Mouse (Mus musculus) adrenal gland, postnatal 25 days (tissue): ENCODE data around the gene Ugt1a8. TPM values are rescaled to one million over a fixed set of nuclear protein-coding genes. Genes with fewer than 3 reads are reported as not detected.

Source experiments
- DNase-seq: peaks from one replicate; pipeline ENCODE4 v3.0.0; 2021; ENCODE audit warnings: mixed read lengths
- total RNA-seq: library from RNA; stranded (reverse); gene quantifications from 2 replicates; pipeline ENCODE4 v1.2.3, GENCODE M21; 2021

Ugt1a8 gene
- total RNA-seq, 1 experiment from 2014 or later, result not detected

DNA sequence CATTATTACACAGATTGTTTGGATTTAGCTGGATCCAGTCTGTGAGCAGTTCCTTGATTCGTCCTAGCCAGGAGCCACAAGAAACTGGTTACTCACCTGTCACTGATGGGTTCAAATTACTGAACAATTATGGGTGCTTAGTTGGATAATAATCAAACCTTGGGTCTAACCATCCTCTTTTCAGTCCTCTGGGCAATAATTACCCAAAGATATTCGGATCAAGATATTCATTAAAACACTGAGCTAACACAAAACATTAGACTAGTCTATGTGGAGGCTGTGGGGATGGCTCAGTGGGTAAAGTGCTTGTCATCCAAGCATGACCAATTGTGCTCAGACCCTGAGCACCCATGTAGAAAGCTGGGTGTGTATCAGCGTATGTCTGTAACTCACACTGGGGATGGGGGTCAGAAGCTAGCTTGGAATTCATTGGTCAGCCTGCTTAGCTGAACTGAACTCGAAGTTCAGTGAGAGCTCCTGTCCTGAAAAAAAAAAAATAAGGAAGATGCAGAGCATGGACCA lies 148.3 kb downstream of the Ugt1a8 start:
- no peak for DNase-seq

- no peak for DNase-seq
Observed at GRCm38 (mm10) chr1:88237311-88237710, 149.7 kb downstream of the Ugt1a8 start.

- no peak for DNase-seq
Observed at GRCm38 (mm10) chr1:88238771-88239170, 151.2 kb downstream of the Ugt1a8 start.

DNA sequence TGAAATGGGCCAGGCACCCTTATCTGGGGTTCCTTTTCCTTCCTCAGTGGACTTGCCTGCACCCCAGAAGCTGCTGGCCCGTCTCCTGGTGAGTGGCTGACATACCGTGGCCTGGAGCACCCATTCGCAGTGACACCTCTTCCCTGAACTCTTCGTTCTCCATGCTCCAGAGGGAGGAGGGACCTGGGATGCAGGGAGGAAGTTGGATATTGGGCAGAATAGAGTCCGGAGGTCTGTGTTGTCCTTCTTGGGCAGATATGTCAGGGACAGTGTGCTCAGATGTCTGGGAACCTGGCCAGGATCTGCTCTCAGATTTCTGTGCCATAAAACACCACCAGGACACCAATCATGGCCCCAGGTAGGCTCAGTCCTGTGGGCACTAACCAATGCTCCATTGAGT lies 152.5 kb downstream of the Ugt1a8 start:
- no peak for DNase-seq

DNA sequence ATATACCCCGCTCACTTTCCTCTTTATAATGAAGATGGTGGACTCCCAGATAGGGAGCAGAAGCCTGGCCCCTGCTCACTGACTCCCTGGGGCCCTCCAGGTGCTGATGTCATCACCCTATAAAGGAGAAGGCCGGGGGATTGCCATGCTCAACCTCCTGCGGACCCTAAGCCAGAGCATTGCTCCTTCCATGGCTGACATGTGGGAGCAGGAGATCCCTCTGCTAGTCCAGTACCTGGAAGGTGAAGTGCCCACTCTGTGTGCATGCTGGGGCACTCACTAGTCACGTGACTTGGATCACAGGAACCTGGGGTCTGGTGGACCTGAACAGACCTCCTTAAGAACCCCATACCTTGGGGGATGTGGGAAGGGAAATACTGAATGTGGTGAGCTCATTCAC lies 153.0 kb downstream of the Ugt1a8 start:
- no peak for DNase-seq

- no peak for DNase-seq
Observed at GRCm38 (mm10) chr1:88243861-88244260, 156.2 kb downstream of the Ugt1a8 start.

GRCm38 (mm10) chr1:88245881-88246280 lies 158.3 kb downstream of the Ugt1a8 start:
- no peak for DNase-seq

DNA sequence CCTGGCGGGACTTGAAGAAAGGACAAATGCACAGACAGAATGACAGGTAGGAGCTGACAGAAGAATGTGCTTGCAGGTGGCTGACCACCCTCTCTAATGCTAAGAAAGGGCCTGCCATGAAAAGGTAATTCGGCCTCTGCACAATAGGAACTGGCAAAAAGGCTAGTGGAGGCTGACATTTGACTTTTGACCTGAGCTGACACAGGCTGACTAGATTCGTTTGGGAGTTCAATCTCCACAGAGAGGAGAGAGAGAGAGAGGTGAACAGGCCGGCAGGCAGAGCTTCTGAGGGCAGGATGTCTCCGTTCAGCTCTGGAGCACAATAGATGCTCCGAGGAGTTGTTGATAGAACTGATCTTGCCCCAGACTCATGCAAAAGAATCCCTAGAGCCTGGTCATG lies 158.8 kb downstream of the Ugt1a8 start:
- no peak for DNase-seq

DNA sequence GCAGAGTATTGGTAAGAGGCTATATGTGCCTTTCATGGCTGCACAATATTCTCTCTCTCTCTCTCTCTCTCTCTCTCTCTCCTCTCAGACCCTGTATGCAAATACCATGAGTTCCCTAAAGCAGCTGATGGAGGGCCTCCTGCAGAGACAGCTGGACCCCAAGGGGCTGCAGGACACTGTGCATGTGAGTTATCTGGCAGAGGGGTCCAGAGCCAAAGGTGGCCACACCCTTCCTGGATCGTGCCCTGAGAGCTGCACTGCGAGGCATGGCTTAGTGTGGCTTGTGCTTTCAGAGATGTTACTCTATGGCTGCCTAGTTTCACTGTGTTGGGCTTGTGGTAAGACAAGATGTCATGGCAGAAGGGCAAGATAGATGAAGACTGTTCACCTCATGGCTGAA lies 160.0 kb downstream of the Ugt1a8 start:
- DNase-seq, result no peak

DNA sequence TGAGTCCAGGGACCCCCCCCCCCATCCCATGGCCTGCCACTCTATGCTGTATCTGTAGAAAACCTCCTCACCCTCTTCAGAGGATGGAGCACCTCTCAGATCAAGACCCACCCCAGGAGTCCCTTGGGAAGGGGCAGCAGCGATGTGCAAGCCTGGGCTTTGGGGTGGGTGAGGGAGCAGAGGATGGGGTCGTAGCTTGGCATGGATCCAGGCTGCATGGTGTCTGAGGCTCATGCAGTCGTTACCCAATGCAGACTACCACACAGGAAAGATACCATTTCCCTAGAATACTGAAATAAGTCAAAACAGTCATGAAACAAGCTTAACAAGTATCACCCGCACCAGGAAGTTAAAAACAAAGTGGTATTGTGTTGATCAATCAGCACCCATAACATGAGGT lies 161.0 kb downstream of the Ugt1a8 start:
- no peak for DNase-seq

DNA sequence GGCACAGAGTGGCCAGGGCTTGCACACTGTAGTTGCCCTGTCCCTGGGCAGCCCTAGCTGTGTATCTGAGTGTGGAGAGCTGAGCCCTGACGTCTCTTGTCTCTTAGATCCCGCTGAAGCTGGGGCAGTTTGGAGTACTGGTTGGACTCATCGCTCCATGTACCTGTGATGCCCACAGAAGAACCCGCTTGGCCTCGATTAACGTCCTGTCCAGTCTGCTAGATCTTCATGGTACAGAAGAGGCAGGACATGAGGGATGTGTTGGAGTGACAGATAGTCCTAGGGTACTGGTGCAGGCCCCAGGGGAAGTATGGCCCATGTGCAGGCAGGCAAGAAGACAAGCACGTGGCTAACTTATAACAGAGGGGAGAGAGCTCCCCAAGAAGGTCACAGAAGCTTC lies 162.0 kb downstream of the Ugt1a8 start:
- DNase-seq, result no peak

DNA sequence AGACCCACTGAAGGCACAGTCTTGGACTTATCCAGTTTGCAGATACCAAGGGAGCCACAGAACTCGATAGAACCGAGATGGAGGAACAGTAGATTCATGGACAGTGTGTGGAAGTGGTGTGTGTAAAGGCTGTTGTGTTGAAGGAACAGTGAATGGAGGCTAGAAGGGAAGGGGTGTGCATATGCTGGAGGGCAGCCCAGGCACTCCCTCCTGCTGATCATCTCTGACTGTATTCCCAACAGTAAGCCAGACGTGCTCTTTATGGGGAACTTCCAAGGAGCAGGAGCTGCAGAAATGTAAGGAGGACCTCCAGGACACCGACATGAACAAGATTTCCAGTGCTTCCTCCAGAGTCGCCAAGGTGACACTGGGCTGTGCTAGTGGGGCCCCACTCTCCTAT lies 162.4 kb downstream of the Ugt1a8 start:
- no peak for DNase-seq

- no peak for DNase-seq
Observed at GRCm38 (mm10) chr1:88253106-88253505, 165.5 kb downstream of the Ugt1a8 start.

DNA sequence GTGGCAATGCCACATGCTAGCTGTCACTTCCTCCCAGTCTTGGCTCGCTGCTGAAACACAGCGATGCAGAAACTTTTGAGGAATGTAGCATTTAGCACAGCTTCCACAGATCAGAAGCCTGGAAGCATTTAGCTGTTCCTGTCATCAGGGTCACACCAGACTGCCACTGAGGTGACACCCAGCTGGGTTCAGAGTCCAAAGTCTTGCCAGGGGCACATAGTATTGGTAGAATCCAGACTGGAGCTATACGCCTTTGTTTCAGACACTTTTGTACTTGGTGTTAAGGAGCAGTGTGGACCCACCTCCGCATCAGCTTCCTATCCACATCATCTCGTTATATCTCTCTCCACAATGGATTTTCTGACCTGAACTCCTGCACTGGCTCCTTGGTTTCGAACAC lies 165.9 kb downstream of the Ugt1a8 start:
- no peak for DNase-seq

GRCm38 (mm10) chr1:88254793-88255465 lies 167.3 kb downstream of the Ugt1a8 start:
- no peak for DNase-seq

DNA sequence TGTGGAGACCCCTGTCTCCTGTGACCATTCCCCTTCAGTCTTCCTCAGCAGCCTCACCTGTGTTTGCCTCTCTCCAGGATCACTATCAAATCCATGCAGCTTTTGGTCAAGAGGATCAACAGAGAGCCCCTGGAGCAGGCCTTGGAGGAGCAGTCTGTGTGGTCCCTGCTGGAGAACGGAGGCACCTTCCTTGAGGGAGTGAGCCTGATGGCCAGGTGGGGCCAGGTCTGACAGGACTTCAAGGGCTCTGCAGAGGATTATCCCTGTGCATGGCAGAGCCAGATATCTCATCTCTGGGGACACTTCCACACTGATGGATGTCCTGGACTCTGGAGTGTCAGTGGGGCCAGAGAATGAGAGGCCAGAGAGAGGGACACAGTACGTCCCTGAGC lies 167.8 kb downstream of the Ugt1a8 start:
- no peak for DNase-seq

DNA sequence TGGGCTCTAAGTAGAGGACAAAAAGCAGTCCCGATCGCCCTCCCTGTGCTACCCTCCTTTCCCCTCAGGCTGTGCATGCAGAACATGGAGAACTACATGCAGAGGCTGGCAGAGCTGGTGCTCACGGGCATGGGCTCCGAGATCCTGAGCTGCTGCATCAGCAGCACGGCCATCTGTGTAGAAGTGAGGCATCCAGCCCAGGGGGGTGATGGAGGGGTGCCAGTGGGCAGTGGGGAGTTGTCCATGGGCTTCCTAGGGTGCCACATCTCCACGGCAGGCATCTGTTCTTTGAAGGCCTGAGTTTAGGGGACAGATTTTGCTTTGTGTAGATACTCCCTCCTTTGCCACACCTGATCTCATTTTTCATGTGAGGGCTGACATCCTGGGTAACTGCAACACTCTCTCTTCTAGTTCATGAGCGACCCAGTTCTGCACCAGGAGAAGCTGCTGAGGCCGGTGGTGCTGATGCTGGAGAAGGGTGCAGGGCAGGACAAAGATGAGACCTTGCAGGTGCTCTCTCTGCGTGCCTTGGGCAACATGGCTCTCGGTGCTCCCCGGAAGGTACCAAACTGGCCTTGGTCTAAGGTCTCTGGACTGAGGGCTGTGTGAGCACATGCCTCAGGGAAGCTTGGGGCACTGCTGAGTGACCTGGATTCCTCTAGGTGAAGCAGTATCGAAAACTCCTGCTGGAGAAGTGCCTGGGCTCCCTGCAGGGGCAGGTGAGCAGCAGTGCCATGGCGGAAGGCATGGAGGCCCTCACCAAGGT lies 168.6 kb downstream of the Ugt1a8 start:
- no peak for DNase-seq

- no peak for DNase-seq
Observed at GRCm38 (mm10) chr1:88256886-88257663, 169.5 kb downstream of the Ugt1a8 start.

DNA sequence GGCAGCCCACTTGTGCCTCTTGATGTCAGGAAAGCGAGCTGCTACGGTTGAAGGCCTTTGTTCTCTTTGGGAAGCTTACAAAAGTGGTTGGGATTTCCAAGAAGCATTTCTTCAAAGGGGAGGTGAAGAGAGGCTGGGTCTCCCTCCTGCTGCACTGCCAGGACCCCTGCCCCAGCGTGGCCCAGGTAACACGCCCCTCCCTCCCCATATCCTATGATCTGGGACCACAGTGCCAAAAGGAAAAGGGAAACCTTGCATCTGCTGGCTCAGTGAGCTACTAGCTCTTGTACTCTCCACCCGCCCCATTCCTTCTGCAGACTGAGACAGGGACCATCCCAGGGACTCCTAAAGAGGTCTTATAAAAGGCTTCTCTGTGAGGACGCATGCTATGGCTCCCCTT lies 170.1 kb downstream of the Ugt1a8 start:
- no peak for DNase-seq

GRCm38 (mm10) chr1:88258361-88258760 lies 170.7 kb downstream of the Ugt1a8 start:
- no peak for DNase-seq

- DNase-seq, result no peak
Observed at GRCm38 (mm10) chr1:88258881-88259642, 171.4 kb downstream of the Ugt1a8 start.

DNA sequence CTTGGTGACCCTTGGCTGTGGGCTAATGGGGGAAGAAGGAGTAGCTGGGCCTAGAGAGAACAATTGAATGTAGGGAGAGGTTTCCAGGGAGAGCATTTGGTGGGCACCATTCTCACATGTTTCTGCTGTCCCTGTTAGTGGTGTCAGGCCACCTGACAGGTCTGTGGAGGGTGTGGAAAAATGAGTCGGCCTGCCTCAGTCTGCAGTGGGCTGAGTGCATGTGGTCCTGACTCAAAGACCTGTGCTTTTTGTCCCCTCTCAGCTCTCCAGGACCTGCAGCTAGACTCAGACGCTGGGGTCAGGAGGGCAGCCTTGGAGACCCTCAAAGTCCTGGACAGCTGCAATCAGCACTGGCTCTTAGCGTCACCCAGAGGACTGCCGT lies 172.0 kb downstream of the Ugt1a8 start:
- DNase-seq, result no peak
